Mouse (Mus musculus) kidney, postnatal 14 days (tissue): Measurements from ENCODE around the gene Bex3.

Experiments used
- DNase-seq: peaks from one replicate; pipeline ENCODE4 v3.0.0; 2022; ENCODE audit warnings: mixed read lengths

The Bex3 gene

GRCm38 (mm10) chrX:136313792-136314564 is 43.9 kb downstream of the Bex3 start:
- no peak for DNase-seq

GRCm38 (mm10) chrX:136319953-136320352 is 49.9 kb downstream of the Bex3 start:
- no peak for DNase-seq
